Mouse (Mus musculus) G1E (cell line): Measurements from ENCODE around the gene Flad1.

ENCODE experiments used
- CTCF ChIP-seq: IDR thresholded peaks from 2 replicates; pipeline ENCODE4 v1.5.1; 2012; ENCODE audit warnings: low read depth, low read length, inconsistent platforms, mixed read lengths
- GATA1 ChIP-seq: IDR thresholded peaks from 2 replicates; pipeline ENCODE4 v1.6.1; 2012; ENCODE audit warnings: borderline replicate concordance, low read length, inconsistent platforms, mixed read lengths
- GATA2 ChIP-seq: IDR thresholded peaks from 2 replicates; pipeline ENCODE4 v1.6.1; 2012; ENCODE audit warnings: low read depth, low read length, inconsistent platforms, borderline replicate concordance
- POLR2AphosphoS5 ChIP-seq: IDR thresholded peaks from 2 replicates; pipeline ENCODE4 v1.6.1; 2012; ENCODE audit warnings: low read depth, low read length, inconsistent platforms; ENCODE audit not compliant: insufficient replicate concordance
- TAL1 ChIP-seq: conservative IDR thresholded peaks from 2 replicates; pipeline ENCODE4 v1.6.1; 2012; ENCODE audit warnings: low read depth, low read length, inconsistent platforms, mixed read lengths

DNA sequence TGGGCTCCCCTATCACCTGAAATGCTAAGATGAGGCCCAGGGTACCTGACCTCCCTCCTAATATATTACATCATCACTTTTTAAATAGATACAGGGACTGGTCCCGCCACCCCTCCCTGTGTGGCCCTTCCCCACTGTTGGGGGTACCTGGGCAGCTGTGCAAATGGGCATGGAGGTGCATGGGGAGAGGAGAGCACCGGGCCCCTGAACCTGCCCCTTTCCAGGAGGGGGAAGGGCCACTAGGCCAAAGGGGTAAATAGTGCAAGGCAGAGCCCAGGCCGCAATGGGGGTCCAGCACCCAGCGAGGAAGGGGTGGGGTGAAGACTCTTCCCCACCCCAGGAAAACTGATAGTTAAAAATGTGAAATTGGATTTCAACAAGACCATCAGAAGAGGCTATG lies 33.8 kb downstream of the Flad1 start:
- no peak for TF ChIP-seq CTCF
- TF ChIP-seq GATA1, result no peak
- TF ChIP-seq POLR2AphosphoS5, result no peak
- TF ChIP-seq GATA2, result no peak
- no peak for TF ChIP-seq TAL1
